Mouse (Mus musculus) small intestine, adult 2 months (tissue): ENCODE results near the gene 4930539E08Rik.

Source experiments
- CTCF ChIP-seq: fragments of 200-500 bp; IDR thresholded peaks from 2 replicates; pipeline ENCODE4 v1.5.1; 2012; ENCODE audit warnings: low read depth, mild to moderate bottlenecking, control low read depth, inconsistent platforms, low read length, moderate library complexity, mixed read lengths; ENCODE audit not compliant: insufficient replicate concordance, insufficient read length; ENCODE audit errors: extremely low read depth
- POLR2A ChIP-seq: fragments of 200-500 bp; IDR thresholded peaks from 2 replicates; pipeline ENCODE4 v1.6.1; 2012; ENCODE audit warnings: low read depth, mild to moderate bottlenecking, control low read depth, inconsistent platforms, low read length, moderate library complexity

- TF ChIP-seq POLR2A, result no peak
- TF ChIP-seq CTCF, result no peak
Measured at GRCm38 (mm10) chr17:28883941-28884516, 31.1 kb downstream of the 4930539E08Rik start.
